Mouse (Mus musculus): ENCODE data around the gene Arhgef10l. TPM values are rescaled to one million over a fixed set of nuclear protein-coding genes. Genes with fewer than 3 reads are reported as not detected.

Gene Arhgef10l
- polyA plus RNA-seq, 1 experiment = 26.0 TPM

DNA sequence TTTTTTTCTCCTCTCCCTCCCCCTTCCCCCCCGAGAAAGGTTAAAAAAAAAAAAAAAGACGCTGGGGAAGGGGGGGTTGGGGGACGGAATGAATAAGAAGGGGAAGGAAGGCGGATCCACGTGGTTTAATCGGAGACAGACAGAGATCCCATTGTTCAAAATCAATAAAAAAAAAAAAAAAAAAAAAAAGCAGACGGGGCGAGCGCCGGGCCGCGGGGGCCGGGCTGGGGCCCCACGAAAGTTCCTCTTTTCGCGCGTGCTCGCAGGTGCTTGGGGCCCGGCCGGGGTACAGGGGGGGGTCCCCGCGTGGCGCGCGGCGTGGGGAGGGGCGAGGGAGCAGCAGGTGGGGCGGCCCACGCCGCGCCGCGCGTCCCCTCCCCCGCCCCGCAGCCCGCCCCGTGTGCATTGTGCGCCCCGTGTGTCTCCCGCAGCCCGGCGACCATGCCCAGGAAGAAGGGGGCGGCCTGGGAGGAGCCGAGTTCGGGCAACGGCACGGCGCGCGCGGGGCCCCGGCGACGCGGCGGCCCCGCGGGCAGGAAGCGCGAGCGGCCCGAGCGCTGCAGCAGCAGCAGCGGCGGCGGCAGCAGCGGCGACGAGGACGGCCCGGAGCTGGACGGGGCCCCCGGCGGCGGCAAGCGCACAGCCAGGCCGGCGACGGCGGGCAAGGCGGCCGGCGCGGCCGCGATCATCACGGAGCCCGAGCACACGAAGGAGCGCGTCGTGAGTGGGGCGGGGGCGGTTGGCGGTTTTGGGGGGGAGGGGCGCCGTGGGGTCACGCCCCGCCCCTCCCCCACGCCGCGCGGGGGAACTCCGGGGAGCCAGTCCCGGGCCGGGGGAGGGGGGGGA lies 36.1 kb upstream of the Arhgef10l start:
- Histone ChIP-seq H3K36me3 (ENCODE audit: control insufficient read depth, insufficient read depth, low read length) (no peaks in the 10 kb centered on the region), H3K27ac (ENCODE audit: control insufficient read depth, insufficient read depth, low read length) (peak overlapping the region; percentile 91), H3K27me3 (ENCODE audit: control insufficient read depth, insufficient read depth, low read length) (no peaks in the 10 kb centered on the region), H3K4me1 (replicated peaks; ENCODE audit: control insufficient read depth, insufficient read depth, low read length) (peaks cover 23% of the 10 kb centered on the region), H3K4me3 (ENCODE audit: control insufficient read depth, insufficient read depth, low read length) (peak overlapping the region; percentile 75)
- DNase-seq = peak; percentile 68
- 4% methylated on average over 100 of the region's 107 CpGs for WGBS
- TF ChIP-seq POLR2A (IDR thresholded peaks at IDR 0.05; ENCODE audit: control insufficient read depth, extremely low read depth, insufficient read depth, low read length, poor library complexity) = no peak
- no peak for TF ChIP-seq CTCF (IDR thresholded peaks at IDR 0.05; ENCODE audit: borderline replicate concordance, control insufficient read depth, extremely low read depth, insufficient read depth, low read length, poor library complexity)

DNA sequence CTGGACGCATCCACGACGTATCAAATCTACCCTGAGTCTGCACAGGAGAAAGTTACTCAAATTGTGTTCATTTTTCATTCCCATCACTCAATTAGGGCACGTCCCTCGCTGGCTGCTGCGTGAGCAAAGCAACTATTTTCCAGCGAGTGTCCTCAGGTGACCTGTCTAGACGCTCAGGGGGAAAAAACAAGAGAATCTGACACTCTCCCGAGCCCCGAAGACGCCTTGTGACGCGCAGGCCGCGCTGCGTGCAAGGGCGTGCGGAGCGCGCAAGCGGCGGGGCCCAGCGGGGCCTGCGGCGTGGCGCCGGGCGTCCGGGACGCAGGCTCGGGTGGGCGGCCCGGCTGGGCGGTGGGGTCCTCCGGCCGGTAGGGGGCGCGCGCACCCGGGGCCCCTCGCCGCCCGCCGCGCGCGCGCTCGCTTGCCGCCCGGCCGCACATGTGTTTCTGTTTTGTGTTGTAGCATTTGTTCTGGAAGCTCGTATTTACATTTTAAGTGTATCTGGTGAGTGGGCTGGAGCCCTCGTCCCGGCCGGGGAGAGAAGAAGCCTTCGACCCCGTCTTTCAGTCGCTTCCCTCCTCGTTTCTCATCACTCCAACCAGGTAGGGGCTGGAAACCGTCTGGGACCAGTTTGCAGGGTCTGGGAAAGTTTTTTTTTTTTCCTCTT lies 35.4 kb upstream of the Arhgef10l start:
- peaks cover 25% of the 10 kb centered on the region for H3K4me1 ChIP-seq (replicated peaks; ENCODE audit: control insufficient read depth, insufficient read depth, low read length)
- H3K27ac ChIP-seq (ENCODE audit: control insufficient read depth, insufficient read depth, low read length) = peak overlapping the region; percentile 91
- peak overlapping the region; percentile 75 for H3K4me3 ChIP-seq (ENCODE audit: control insufficient read depth, insufficient read depth, low read length)
- H3K27me3 ChIP-seq (ENCODE audit: control insufficient read depth, insufficient read depth, low read length) = no peaks in the 10 kb centered on the region
- peak; percentile 73 for DNase-seq
- TF ChIP-seq CTCF (IDR thresholded peaks at IDR 0.05; ENCODE audit: borderline replicate concordance, control insufficient read depth, extremely low read depth, insufficient read depth, low read length, poor library complexity) = peak; percentile 85; the same call in 1 of the 2 replicates
- TF ChIP-seq POLR2A (IDR thresholded peaks at IDR 0.05; ENCODE audit: control insufficient read depth, extremely low read depth, insufficient read depth, low read length, poor library complexity) = peak; percentile 59; the same call in 1 of the 2 replicates
- no peaks in the 10 kb centered on the region for H3K36me3 ChIP-seq (ENCODE audit: control insufficient read depth, insufficient read depth, low read length)
- WGBS = 2% methylated on average over 61 of the region's 61 CpGs

DNA sequence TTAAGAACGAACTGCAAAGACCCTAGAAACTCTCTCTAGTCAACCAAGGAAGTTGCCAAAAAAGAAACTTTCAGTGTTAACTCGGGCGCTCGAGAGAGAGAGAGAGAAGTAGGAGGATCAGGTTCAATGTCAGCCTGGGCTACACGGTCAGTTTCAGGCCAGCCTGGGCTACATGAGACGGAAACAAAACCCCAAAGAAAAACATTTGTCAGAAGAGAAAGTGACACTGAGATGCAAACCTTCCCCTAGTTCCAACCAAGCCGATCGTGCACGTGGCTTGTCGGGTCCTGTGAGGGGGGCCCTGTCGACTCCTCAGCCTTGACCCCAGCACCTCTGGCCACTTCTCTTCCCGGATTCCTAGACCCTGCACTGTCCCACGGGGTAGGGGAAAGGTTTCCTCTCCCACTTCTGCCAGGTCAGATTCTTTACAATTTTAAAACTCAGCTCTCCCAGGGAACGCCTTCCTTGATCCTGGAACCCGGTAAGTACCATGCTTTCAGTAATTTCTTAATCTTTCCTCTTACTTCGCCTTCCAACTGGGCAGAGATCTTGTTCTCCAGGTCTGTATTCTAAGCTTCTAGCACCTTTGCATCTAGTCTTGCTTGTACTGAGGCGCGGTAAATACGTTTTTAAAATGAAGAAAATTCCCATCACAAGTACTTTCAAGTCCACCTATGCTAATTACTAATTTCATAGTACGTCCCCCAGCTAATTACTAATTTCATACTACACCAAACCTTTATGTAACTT lies 34.6 kb upstream of the Arhgef10l start, which contains the start of gene Rcc2:
TSS of gene Rcc2 (plus strand) at position 273 of the 750 bp plus-strand sequence.
- peak within 1 kb of the TSS; percentile 91 for H3K27ac ChIP-seq (ENCODE audit: control insufficient read depth, insufficient read depth, low read length)
- no peaks in the 10 kb centered on the region for H3K36me3 ChIP-seq (ENCODE audit: control insufficient read depth, insufficient read depth, low read length)
- peak within 1 kb of the TSS; percentile 75 for H3K4me3 ChIP-seq (ENCODE audit: control insufficient read depth, insufficient read depth, low read length)
- 4% methylated on average over 20 of the region's 20 CpGs for WGBS
- TF ChIP-seq CTCF (IDR thresholded peaks at IDR 0.05; ENCODE audit: borderline replicate concordance, control insufficient read depth, extremely low read depth, insufficient read depth, low read length, poor library complexity) (no peak), POLR2A (IDR thresholded peaks at IDR 0.05; ENCODE audit: control insufficient read depth, extremely low read depth, insufficient read depth, low read length, poor library complexity) (0 out of 2 replicates have a peak, but pooled peaks have one; percentile 7)
- H3K4me1 ChIP-seq (replicated peaks; ENCODE audit: control insufficient read depth, insufficient read depth, low read length) = peaks cover 29% of the 10 kb centered on the region
- H3K27me3 ChIP-seq (ENCODE audit: control insufficient read depth, insufficient read depth, low read length) = no peaks in the 10 kb centered on the region
- no peak for DNase-seq

- Histone ChIP-seq H3K27me3 (ENCODE audit: control insufficient read depth, insufficient read depth, low read length) (no peaks in the 10 kb centered on the region), H3K27ac (ENCODE audit: control insufficient read depth, insufficient read depth, low read length) (peak overlapping the region; percentile 52; the same call in 1 of the 2 replicates), H3K4me3 (ENCODE audit: control insufficient read depth, insufficient read depth, low read length) (peak overlapping the region; percentile 34), H3K36me3 (ENCODE audit: control insufficient read depth, insufficient read depth, low read length) (no peaks in the 10 kb centered on the region), H3K4me1 (replicated peaks; ENCODE audit: control insufficient read depth, insufficient read depth, low read length) (peaks cover 29% of the 10 kb centered on the region)
- peak; percentile 56 for DNase-seq
- 5% methylated on average over 29 of the region's 29 CpGs for WGBS
- TF ChIP-seq POLR2A (IDR thresholded peaks at IDR 0.05; ENCODE audit: control insufficient read depth, extremely low read depth, insufficient read depth, low read length, poor library complexity) (0 out of 2 replicates have a peak, but pooled peaks have one; percentile 31), CTCF (IDR thresholded peaks at IDR 0.05; ENCODE audit: borderline replicate concordance, control insufficient read depth, extremely low read depth, insufficient read depth, low read length, poor library complexity) (no peak)
These were observed 33.8 kb upstream of the Arhgef10l start for GRCm38 (mm10) chr4:140699441-140700127.

GRCm38 (mm10) chr4:140695675-140696585 lies 30.1 kb upstream of the Arhgef10l start:
- Histone ChIP-seq H3K27me3 (ENCODE audit: control insufficient read depth, insufficient read depth, low read length) (no peaks in the 10 kb centered on the region), H3K27ac (ENCODE audit: control insufficient read depth, insufficient read depth, low read length) (peak overlapping the region; percentile 50; the same call in 1 of the 2 replicates), H3K36me3 (ENCODE audit: control insufficient read depth, insufficient read depth, low read length) (no peaks in the 10 kb centered on the region), H3K4me3 (ENCODE audit: control insufficient read depth, insufficient read depth, low read length) (no peak overlapping the region), H3K4me1 (replicated peaks; ENCODE audit: control insufficient read depth, insufficient read depth, low read length) (peaks cover 19% of the 10 kb centered on the region)
- DNase-seq = no peak
- TF ChIP-seq POLR2A (IDR thresholded peaks at IDR 0.05; ENCODE audit: control insufficient read depth, extremely low read depth, insufficient read depth, low read length, poor library complexity) = no peak
- no peak for TF ChIP-seq CTCF (IDR thresholded peaks at IDR 0.05; ENCODE audit: borderline replicate concordance, control insufficient read depth, extremely low read depth, insufficient read depth, low read length, poor library complexity)
- 40% methylated on average over 14 of the region's 14 CpGs for WGBS

Measured in thymus, adult 2 months (tissue).